Mouse (Mus musculus): ENCODE measurements around the gene Tmem82.

Tmem82 gene

DNA sequence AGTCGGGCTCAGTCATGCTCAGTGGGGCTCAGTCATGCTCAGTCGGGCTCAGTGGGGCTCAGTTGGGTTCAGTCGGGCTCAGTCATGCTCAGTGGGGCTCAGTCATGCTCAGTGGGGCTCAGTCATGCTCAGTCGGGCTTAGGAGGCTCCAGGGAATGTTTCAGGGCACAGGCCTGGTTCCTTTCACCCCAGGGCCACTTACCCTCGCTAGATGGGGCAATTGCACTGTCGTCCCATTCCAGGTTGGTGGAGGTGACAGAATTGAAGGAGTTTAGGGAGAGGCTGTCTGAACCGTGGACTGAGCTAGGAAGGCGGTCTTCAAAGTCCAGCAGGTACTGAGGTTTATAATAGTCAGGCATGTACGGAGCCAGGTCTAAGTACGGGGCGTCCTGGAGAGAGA is 21.0 kb upstream of the Tmem82 start:
- no peak for DNase-seq

DNA sequence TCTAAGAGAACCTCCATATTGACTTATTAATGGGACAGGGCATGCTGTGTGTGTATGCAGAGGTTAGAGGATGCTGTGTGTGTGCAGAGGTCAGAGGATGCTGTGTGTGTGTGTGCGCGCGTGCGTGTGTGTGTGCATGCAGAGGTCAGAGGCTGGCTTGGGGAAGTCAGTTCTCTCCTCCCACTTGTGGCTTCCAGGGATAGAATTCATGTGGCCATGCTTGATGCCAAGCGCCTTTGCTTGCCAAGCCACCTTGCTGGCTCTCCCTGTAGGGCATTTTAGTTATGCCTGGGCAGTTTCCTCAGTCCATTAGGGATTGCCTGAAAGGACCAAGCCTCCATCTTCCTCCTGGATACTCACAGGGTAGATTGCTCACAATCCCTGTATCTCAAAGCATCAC is 18.3 kb upstream of the Tmem82 start:
- DNase-seq: no peak

DNA sequence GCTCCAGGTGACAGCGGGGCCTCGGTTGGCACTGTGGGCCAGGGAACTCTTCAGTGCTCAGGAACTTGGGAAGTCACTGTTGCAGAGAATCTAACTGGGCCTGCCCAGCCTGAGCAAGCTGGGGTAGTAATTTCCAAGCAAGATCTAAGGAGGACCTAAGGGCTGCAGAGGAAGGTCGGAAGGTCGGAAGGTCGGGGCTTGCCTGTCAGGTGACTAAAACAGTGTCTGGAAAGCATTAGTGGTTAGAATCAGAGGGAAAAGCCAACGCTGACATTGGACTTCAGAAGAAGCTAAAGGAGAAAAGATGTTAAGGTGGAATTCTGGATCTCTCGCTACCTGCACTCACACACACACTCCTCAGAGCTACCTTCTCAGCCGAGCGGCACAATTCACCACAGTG is 17.6 kb upstream of the Tmem82 start:
- no peak for DNase-seq

DNA sequence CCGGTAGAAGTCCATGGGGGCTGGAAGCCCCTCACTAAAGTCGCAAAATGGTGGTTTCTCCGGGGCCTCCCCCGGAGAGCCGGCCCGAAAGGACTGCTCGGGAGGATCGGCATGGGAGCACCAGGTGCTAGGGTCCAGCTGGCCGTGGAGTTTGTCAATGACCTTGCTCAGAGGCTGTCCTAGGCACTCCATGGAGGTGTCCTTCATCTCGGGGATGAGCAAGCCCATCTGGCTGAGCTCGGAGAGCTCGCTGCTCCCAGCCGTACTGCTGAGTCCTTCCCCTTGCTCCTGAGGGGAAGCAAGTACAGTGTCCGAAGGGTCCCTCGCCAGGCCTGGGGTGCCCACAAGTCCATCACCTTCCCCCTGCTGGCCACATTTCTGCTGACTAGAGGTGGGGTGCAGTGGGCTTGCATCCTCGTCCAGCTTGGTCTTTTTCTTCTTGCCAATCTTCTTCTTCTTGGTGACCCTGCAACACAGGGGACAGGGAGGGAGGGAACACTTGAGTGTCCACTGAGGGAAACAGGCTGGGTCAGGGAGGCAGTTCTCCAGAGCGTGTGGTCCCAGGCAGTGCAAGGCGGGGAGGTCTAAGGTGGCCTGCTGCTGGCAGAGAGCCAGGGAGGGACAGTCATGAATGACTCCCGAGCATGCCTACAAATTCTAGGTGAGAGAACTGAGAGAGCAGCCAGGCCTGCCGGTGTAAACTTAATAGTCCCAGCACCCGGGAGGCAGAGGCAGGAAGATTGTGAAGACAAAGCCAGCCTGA is 13.9 kb upstream of the Tmem82 start:
- DNase-seq: no peak

DNA sequence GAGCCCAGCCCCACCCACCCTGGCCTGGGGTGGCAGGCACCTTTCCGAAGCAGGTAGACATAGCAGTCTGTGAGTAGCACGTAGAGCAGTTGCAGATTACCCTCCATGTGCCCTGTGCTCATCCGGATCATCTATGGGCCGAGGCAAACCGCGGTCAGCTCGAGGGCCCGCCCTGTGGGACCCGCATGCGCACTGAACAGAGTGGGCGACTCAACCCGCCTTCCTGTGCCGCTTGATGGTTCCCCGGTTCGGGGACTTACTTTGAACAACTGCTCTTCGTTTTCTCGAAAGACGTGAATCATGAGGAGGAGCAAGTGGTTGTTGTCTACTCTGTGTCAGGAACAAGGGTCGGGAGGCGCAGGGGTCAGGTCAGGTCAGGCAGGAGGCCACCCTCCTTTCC is 12.8 kb upstream of the Tmem82 start:
- DNase-seq: no peak

DNA sequence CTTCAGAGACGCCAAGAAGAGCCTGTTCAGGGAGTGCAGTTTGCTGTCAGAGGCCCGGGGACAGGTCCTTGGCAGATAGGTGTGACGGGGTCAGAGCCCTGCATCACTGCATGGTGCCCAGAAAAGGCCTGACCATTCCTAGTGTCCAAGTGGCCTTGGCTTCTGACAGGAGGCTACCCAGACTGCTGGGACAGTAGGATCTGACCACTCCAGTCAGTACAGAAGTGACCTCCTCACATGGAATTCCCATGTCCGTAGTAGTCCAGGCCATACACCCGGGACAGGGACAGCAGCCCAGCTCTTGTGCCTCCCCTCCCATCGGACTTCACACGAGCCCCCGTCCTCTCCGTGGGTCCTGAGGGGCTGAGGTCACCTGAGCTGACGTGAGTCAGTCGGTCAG is 11.6 kb upstream of the Tmem82 start:
- no peak for DNase-seq

DNA sequence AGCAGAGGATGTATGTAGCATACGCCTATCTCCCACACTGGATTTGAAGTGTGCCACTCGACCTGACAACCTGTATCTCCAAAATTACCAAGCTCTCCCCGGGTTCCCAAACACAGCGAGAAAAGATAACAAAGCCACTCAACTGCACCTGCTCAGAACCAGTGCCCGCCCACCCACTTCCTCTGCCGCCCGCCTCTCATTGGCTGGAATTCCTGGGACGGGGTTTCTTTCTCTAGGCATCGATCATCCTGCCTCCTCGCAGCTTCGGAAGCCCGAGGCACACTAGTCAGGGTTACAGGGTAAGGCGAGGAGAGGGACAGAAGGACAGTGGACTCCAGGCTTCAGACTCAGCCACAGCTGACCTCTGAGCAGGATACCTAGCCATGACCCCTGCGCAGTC is 10.2 kb upstream of the Tmem82 start:
- DNase-seq: no peak

DNA sequence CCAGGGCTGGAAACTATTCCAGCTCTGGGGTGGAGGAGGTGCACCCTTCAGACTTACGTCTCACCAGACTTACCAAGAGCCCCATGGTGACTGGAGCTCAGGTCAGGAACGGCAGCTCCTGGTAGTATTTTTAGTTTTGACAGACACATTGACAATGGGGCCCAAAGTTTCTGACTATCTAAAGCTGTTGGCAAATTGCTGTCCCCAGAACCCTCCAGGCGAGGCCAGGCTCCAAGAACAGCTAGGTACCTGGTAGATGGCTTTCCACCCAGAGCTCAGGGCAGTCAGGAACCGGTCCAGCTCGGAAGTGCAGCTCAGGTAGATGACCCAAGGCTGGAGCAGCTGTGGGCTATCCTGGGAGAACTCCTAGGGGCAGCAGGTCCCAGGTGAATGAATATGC is 9.1 kb upstream of the Tmem82 start:
- DNase-seq: no peak

DNA sequence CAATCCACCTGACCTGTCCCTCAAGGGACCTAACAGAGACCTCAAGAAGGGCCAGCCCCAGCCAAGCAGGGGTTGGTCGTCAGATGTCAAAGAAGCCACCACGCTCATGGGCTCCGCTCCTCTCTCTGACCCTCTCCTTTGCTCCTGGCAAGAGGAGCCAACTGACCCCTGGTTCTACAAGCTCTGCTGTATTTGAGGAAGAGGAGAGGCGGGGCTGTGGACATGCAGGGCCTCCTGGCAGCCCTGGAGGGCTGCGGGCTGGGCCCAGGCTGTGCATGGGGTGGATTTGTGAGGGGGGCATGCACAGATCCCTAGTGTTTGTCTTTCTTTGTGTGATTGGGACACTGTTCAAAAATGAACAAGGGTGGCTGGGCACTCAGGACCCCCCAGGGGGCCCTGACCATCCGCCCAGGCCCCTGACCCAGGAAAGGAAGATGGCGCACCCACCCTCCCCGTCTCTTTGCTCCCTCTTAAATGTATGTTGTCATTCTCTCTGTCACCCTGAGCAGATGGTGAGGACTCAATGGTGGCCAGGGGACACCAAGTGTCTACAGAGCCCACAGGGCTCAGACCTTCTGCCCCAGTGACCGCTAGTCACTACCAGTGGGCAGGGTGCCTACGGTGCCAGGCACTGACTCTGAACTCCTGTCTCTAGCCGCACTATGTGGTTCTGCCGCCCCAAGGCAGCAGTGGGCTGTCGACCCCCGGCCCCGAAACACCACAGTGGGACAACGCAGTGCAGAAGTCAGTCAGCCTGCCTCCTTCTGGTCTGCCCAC is 7.5 kb upstream of the Tmem82 start:
- no peak for DNase-seq

DNA sequence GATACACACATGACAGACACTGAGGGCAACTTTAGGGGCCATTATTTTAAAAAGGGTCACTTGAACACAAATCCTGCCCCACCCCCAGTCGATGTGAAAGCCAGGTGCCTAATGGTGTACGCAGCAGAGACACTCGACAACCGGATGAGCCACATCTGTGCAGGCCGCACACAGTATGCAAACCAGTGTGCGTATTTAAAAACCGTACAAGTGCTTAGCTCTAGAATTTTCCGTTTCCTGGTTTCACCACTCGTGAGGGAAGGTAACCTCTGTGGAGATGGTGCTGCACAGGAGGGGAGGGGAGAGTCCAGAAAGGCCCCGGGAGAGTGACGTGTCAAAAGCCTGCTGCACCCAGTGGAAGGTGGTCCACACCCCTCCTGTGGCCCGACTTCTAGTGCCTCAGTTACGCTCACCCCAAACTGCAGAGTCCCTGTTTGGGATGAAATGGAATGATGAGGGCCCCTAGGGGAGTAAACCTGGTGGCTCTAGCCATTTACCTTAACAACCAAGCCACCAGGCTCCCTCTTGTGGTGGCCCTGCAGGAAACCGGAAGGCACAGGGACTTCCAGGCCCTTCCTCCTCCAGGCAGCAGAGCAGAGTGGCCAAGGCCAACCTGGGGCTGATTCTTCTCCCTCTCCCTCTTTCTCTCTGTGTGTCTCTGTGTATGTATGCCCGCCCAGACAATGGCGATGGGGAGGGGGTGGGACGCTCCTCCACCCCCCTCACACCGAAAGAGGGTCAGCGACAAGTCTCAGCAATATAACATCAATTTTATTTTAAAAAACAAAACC is 6.7 kb upstream of the Tmem82 start:
- no peak for DNase-seq

DNA sequence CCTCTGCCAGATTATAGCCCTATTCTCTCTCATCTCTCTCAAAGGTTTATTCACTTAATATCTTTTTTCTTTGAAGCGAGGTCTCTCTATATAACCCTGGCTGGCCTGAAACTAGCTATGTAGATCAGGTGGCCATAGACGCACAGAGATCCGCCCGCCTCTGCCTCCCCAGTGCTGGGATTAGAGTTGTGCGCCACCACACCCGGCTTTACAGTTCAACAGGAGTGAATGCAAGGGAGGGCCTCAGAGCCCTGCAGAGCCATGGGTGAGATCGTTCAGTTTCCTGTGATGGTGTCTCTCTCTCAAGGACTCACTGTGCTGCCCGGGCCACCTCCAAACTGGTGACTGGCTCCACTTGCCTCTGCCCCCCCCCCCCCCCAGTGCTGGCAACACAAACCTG is 5.7 kb upstream of the Tmem82 start:
- no peak for DNase-seq

DNA sequence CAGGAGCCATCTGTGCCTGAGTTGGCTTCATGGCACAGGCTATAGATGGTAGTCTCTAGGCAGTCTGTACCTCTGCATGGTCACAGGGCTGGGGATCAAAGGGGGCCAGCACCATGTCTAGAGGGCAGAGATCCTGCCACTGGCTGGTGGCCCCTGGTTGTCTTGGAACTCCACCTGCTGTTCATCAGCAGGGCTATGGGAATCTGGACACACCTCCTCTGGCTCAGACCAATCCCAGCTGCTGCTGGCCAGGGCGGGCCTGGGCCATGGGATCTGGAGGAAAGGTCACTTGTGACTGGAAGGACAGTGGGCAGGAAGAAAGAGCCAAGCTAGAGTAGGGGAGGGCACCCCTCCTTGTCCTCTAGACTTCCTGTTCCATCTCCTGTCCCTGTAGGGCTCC is 5.2 kb upstream of the Tmem82 start, which contains the start of gene Slc25a34:
Gene Slc25a34, minus strand, starts transcription at position 156 of the 400 bp plus-strand sequence.
- DNase-seq: no peak

DNA sequence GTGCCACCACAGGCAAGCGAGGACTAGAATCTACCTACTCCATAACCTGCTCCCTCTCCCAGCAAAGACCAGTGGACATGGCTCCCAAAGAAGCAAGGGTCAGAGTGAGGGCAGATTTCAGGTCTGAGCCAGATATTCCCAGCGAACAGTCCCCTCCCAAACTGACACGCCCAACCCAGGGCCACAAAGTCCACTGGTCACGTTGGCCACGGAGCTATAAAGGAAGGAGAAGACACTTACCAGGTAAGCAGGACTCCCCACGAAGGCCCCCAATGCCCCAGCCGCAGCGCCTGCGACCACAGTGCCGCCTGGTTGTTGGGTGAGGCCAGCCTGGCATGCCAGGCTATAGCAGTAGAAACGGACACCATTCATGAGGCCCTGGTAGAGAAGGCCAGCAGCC is 4.6 kb upstream of the Tmem82 start:
- no peak for DNase-seq

DNA sequence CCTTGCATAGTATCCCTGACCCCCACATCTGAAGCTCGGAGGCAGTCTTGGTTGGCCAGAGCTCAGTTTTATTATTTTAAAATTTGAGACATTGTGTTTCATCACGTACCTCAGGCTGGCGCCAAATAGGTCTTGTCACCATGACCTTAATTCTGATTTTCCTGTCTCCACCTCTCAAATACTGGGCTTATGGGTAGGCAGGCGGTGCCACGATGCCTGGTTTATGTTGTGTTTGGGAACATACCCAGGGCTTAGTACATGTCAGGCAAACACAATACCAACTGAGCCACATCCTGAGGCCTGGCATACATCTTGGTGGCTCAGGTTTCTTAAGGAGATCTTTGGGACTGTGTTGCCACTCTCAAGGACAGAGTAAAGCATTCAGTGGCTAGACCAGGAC is 4.1 kb upstream of the Tmem82 start:
- DNase-seq: no peak

DNA sequence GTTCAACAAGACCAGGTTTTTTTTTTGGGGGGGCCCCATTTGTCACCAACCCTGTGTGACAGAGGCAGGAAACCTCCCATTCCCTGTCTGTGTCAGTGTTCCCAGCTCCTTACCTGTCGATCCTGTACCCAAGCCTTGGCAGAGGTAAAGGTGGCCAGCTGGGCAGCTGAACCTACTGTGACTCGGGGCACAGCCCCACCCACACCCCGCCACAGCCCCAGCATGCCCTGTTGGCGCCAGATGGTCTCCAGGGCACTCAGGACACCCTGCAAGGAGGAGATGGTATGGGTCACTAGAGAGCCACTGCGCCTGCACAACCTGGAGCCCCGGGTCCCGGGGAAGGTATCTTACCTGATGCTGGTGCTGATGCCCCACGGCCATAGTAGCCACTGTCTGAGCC is 3.7 kb upstream of the Tmem82 start:
- no peak for DNase-seq

DNA sequence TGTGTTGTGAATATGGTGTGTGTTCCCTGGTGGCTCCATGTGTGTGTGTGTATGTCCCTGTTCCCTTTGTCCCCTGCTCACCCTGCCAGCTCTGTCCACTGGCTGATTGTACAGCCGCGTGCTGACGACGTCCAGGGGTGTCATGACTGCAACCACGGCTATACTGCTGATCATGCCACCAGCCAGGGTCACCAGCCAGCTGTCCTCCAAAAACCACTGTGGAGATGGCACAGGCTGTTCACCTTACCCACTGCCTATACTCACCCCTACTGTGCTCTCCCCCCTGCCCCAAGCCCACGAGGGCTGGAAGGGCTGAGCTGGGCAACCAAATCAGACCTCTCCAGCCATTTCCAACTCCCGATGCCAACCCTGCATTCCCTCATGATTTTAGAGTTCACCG is 2.9 kb upstream of the Tmem82 start:
- no peak for DNase-seq

DNA sequence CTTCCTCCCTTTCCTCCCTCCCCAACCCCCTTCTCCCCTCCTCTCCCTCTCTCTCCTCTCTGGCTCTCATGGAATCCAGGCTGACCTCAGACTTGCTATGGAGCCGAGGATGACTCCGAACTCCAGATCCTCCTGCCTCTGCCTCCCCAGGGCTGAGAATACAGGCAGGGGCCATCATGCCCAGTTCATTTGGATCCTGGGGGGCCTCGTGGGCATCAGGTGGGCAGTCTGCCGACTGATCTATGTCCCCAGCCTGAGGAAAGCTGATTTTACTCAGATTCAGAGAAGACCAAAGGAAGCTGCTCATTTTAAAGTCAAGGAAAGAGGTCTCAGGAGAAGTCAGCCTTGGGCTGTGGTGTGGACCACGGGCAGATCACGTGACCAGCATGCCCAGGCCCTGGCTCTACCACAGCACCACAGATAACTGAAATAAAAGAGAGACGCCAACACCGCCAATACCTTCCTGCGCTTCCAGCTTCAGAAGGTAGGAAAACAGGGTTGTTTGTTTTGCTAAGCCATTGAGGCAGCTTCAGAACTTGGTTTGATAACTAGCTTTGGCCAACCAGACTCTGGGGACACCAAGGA is 958 bp upstream of the Tmem82 start:
- no peak for DNase-seq

DNA sequence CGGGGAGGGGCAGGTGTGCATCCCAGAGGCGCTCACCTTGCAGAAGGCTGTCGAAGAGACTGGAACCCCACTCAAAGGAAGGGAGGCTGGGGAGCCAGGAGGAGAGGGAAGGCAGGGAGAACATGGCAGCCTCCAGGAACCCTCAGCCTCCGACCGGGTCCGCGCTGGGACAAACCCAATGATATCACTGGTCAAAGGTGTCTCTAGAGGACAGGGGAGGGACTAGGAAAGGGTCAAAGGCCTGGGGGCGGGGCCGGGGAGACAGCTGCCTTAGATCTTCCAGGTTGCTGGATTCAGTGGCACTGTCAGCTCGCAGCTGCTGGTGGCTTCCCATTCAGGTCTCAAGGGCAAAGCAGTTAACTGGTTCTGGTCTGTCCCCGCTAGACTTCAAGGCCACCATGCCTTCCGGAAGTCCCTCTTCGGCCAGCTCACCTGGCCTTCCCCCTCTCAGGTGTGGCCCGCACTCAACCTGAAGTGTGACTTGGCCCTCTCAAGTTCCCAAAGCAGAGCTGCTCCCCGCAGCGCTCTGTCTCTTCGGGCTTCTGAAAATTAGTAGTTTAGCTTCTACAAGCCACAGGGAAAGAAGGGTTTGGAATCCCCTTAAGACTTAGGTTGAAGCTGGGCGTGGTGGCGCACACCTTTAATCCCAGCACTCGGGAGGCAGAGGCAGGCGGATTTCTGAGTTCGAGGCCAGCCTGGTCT is 419 bp downstream of the Tmem82 start:
- DNase-seq: no peak

DNA sequence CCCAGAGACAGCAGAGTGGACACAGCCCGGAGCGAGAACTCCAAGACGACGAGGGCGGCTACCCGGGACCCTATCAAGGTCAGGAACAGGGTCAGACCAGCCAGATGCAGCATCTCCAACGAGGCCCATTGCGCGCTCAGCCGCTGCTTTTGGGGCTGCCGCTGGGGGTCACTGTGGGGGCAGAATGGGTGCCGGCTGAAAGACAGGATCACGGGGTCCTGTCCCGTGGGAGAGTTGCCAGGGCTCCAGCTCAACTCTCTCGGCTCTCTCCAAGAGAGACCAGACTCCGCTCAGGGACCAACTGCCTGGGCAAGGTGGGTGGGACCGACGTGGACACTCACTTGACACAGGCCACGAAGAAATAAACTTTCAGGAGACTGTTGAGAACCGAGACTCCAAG is 1.1 kb downstream of the Tmem82 start:
- no peak for DNase-seq

DNA sequence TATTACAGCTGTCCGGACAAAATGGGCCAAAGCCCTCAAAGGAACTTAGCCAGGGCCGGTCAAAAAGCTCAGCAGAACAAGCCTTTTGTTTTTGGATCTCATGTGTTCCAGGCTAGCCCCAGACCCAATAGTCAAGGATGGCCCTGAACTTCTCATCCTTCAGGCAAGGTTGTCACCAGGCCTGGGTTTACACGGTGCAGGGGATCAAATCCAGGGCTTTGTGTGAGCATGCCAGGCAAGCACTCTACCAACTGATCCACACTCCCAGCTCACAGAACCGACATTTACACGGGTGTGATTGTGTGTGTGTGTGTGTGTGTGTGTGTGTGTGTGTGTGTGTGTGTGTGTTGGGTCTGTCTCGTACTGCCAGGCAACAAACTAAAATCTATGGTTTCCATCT is 1.6 kb downstream of the Tmem82 start:
- no peak for DNase-seq

DNA sequence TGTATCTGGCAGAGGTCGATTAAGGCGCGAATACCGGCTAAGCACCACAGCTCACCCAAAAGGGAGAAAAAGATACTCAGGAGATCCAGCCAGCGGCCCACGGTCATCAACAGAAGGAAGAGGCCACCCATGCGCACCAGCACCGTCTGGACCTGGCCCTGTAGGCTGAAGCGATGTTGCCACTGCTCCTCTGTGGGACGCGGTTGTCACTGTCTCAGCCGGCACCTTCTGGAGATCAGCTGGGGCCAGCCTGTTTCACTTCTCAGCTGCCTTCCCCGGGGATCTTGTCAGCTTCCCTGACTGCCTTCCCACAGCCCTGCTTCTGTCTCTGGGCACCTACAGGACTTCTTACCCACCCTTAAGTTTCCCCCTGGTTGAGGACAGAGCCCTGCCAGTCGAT is 3.5 kb downstream of the Tmem82 start:
- no peak for DNase-seq

DNA sequence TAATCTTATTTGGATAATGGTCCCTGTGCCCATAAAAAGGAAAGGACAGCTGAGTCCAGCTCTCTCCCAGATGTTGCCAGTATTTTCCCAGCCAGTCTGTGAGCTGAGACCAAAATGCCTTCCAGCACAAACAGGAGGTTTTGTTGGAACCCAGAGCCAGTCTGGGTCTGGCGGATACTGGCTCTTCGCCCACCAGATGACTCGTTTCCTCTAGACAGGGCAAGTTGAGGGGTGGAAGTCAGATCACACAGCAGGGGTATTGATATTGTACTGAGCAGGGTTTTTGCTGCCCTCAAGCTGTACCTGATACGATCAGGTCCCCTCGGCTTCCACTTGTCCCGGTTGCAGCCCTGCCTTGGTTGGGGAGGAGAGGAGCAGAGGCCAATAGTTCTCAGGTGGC is 8.9 kb downstream of the Tmem82 start:
- DNase-seq: no peak

DNA sequence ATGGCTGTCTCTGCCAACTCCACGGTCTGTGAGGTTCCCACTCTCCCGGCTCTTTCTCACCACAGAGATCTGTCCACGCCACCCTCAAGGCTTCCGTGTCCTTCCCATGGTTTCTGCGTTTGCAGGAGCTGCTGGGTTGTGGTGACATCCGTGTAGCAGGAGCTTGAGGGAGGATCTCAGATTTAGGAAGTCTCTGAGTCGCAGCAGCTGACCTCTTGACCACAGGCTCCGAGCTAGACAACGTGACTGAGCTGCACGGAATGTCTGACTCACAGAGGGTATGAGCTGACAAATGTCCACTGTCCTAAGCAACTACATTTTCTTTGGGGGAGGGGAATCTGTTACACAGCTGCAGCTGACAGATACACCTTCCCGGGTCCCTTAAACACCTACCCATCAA is 12.6 kb downstream of the Tmem82 start, which contains the start of gene Fblim1:
Gene Fblim1, minus strand, starts transcription at position 236 of the 400 bp plus-strand sequence.
- DNase-seq: no peak
